Mouse (Mus musculus): Measurements from ENCODE around the gene Syne1.

Gene Syne1

GRCm38 (mm10) chr10:5070941-5071231, 480.4 kb downstream of the Syne1 start:
- no peak for DNase-seq (ENCODE audit: low read depth in 2 of 2, low spot score in 2 of 2)

GRCm38 (mm10) chr10:5070168-5070940, 480.9 kb downstream of the Syne1 start:
- no peak for DNase-seq (ENCODE audit: low read depth in 2 of 2, low spot score in 2 of 2)

DNA sequence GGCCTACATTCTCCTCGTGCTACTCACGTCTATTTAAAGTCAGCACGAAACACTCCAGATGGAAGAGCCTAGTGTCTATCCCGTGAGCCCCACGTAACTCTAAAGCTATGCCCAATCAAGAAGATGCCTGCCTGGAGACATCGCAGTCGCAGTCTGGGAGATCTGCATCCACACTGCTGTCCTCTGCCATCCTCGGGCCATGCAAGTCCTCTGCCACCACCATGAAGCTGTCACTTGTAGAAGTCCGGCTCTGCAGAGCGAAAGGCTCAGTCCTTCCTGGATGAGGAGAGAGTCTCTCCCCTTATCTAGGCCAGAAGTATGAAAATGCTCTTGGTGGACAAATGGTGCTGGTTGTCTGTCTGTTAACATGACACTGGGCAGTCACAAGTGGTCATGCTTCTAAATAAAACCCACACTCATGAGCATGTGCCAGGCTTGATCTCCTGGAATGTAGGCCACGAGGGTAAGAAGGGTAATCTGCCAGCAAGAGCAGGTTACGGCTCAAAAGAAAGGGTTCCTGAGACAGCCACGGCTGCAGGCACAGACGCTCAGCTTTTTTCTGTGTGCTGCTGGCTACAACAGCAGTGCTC, 482.5 kb downstream of the Syne1 start, which contains the start of gene Gm10097:
Gene Gm10097, plus strand, starts transcription at position 517 of the 590 bp plus-strand sequence.
- DNase-seq (ENCODE audit: low read depth in 2 of 2, low spot score in 2 of 2), result no peak

- no peak for DNase-seq (ENCODE audit: low read depth in 2 of 2, low spot score in 2 of 2)
Observed at GRCm38 (mm10) chr10:5067113-5067512, 484.2 kb downstream of the Syne1 start.

DNA sequence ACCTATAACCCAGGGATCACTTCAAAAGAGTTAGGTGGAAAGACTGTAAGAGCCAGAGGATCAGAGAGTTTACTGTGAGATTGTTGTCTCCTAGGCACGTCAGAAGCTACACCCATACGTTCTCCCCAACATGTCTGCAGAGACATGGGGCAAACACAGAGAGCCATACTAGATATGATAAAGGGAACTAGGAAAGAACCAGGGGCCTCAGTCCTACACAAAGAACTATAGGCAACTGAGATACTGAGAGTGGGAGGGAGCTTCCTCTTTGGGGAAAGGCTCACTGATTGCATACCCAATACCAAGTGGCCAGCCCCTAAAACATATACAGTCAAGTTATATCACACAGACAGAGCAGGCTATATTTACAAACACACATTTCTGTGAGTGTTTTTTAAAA, 491.3 kb downstream of the Syne1 start:
- DNase-seq (ENCODE audit: low read depth in 2 of 2, low spot score in 2 of 2), result no peak

GRCm38 (mm10) chr10:5058876-5059275, 492.4 kb downstream of the Syne1 start:
- no peak for DNase-seq (ENCODE audit: low read depth in 2 of 2, low spot score in 2 of 2)

DNA sequence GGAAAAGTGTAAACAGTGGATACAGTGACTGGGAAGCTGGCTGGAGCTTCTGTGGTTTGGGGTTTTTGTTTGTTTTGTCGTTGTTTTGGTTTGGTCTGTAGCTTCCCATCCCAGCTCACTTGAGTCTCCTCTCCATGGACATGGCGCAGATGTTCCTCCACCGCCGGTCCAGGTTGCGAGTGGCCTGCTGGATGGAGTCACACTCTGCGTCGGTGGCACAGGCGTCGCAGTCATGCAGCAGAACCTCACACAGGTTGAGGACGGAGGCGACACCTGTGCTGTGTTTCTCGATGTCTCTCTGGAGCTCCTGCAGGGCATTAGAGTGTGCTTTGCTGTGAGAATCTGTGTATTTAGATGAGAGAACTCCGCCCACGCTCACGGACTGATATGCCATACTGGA, 493.6 kb downstream of the Syne1 start:
- DNase-seq (ENCODE audit: low read depth in 2 of 2, low spot score in 2 of 2), result no peak

GRCm38 (mm10) chr10:5056940-5057339, 494.3 kb downstream of the Syne1 start:
- DNase-seq (ENCODE audit: low read depth in 2 of 2, low spot score in 2 of 2), result no peak

GRCm38 (mm10) chr10:5056243-5056735, 495.0 kb downstream of the Syne1 start:
- no peak for DNase-seq (ENCODE audit: low read depth in 2 of 2, low spot score in 2 of 2)

- no peak for DNase-seq (ENCODE audit: low read depth in 2 of 2, low spot score in 2 of 2)
Observed at GRCm38 (mm10) chr10:5045671-5046070, 505.6 kb downstream of the Syne1 start.

DNA sequence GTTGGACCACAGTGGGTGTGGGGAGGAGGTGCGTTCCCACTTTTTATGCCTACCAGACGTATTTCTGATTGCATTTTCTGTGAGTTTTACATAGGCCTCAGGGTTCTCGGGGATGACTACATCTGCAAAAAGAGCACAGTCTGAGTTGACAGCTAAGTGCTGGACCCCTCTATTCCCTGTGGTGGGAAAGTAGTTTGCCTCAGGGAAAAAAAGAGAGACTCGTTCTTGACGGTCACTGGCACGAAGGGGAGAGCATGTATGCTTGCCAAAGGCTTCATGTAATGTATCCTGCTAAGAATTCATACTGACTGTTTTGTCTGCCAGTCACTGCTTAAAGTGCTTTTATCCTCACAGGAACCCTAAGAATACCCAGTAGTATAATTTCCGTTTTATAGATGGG, 506.1 kb downstream of the Syne1 start:
- no peak for DNase-seq (ENCODE audit: low read depth in 2 of 2, low spot score in 2 of 2)

GRCm38 (mm10) chr10:5044481-5044880, 506.8 kb downstream of the Syne1 start:
- no peak for DNase-seq (ENCODE audit: low read depth in 2 of 2, low spot score in 2 of 2)

GRCm38 (mm10) chr10:5041254-5041653, 510.0 kb downstream of the Syne1 start:
- DNase-seq (ENCODE audit: low read depth in 2 of 2, low spot score in 2 of 2), result no peak

DNA sequence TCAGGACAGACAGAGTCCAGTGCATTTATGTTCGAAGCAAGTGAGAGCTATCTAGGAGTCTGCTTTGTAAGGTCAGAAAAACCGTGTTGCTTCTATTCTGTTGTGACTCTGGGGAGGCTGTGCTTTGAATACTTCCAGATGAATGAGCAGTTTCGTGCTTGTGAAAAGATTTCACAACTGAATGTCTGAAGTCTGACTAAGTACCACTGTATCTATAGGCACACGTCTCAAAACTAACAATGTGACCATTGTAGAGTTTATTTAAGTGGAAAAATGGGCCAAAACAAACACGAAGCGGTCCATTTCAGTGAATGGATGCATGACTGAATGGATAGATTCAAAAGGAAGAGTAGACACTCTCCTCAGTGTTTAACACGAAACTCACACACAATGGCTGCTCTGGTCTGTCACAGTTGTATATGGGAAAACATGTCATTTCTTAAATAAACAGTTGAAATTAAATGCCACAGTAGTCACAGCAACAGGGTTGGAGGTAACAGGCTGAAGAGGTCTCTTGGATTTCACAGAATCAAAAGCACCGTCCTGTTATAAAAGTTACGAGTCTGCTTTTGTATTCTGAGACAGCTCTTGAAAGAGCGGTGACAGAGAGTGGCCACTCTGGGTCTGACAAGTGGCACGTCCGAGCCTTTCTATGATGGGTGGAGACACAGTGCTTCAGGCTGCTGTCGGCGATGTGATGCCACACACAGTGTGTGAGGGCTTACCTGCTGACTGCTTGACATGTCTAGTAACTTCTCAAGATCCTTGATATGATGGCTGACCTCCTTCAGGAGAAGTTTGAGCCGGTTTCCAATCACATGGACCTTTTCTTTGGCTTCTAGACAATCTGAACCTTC, 518.9 kb downstream of the Syne1 start:
- no peak for DNase-seq (ENCODE audit: low read depth in 2 of 2, low spot score in 2 of 2)

DNA sequence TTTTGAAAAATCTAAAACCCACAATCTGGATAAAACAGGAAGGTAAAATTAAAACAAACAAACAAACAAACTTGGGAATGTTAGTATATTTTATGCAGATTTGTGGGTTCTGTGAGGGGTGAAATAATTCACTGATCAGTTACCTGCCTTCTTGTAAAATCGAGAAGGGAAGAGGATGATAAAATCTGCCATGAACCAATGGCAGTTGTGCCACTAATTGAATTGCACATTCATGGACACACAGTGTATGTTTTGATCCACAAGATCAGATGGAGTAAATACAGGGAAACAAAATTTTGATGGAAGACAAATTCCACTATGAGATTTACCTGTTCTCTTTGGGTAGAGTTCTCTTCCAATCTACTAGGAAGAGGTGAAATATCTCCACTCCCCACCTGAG, 521.4 kb downstream of the Syne1 start:
- no peak for DNase-seq (ENCODE audit: low read depth in 2 of 2, low spot score in 2 of 2)

DNA sequence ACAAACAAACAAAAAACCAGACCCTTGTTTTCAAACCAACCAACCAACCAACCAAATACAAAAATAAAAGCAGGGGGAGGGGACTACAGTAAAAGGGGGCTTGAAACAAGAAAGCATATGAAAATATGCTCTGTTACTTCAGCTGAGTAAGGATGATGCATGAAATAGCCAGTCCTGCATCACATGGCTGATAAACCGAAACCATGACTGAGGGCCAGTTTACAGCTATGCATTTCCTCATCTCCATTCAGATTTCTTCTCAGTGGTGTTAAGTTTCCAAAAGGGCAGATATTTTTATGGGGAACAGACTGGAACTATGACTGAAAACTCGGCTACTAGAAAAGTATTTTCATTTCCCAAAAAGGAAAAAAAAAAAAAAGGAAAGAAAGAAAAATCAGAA, 522.1 kb downstream of the Syne1 start:
- DNase-seq (ENCODE audit: low read depth in 2 of 2, low spot score in 2 of 2), result no peak

DNA sequence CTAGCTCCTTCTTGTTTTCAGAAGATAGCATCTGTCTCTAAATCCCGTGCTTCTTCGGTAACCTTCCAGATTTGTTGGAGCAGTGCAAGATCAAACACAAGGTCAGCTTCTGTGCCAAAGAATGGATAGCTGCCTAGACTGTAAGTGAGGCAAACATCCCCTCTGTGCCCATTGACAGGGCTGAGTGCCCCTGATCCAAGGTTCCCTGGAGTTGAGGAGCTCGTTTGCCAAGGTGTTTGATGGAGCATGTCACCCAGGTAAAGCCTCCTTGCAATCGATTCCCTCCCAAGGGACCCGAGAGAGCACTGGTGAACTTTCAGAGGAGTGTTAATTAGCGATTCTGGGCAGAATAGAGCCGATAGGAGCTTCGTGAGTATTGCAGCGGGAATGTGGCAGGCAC, 523.0 kb downstream of the Syne1 start:
- no peak for DNase-seq (ENCODE audit: low read depth in 2 of 2, low spot score in 2 of 2)

- no peak for DNase-seq (ENCODE audit: low read depth in 2 of 2, low spot score in 2 of 2)
Observed at GRCm38 (mm10) chr10:5027208-5027607, 524.1 kb downstream of the Syne1 start.

DNA sequence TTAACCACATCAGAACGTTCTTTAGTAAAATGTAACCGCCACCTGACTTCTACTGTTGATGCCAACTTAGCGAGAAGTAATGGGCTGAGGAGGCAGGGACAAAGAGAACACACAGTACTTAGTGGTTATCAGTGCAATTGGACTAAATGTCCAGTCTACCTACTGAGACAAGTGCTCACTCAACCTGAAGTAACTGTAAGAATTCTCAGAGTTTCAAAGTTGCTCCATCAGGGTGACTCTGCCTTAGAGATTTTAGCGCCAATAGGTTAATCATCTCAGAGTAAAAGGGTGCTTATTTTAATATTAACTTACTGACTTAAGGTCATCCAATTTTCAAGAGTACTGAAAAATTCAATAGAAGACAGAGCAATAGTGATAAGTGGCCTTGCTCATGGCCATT, 525.4 kb downstream of the Syne1 start:
- DNase-seq (ENCODE audit: low read depth in 2 of 2, low spot score in 2 of 2), result no peak

GRCm38 (mm10) chr10:5017148-5017547, 534.1 kb downstream of the Syne1 start:
- no peak for DNase-seq (ENCODE audit: low read depth in 2 of 2, low spot score in 2 of 2)

DNA sequence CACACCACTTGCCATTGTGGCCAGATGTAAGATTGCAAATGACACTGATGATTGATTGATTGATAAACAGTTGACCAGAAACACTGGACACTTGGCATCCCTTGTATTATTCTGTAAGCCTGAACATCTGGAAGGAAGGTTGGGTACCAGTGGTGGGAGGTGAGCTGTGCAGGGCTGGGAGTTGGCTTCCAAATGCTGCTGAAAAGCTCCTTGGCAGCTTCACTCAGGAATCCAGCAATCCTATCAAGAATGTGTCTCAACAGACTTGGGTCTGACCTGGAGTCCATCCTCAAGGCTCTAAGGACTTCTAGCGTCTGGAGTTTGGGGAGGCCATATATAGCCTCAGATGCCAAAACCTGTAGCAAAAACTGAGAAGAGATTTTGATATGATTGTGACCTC, 536.3 kb downstream of the Syne1 start:
- no peak for DNase-seq (ENCODE audit: low read depth in 2 of 2, low spot score in 2 of 2)

DNA sequence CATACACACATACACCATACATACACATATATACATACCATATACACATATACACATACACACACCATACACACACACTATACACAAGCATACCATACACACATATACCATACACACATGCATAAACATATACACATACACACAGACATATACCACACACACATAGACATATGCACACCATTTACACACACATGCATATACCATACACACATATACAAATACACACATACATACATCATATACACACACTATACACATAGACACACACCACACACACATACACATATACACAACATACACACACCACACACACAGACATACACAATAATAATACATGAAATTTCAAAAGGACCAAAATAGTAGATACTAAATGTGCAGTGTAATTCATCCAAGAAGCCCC, 539.3 kb downstream of the Syne1 start:
- DNase-seq (ENCODE audit: low read depth in 2 of 2, low spot score in 2 of 2), result no peak

Data from CD8-positive naive resting alpha-beta T cell, adult 2 months (primary cell).